Mouse (Mus musculus) megakaryocyte, embryonic 14.5 days (primary cell): ENCODE measurements around the gene Gm45234.

ENCODE experiments used
- FLI1 ChIP-seq: IDR thresholded peaks from 2 replicates; pipeline ENCODE4 v1.6.1; 2012; ENCODE audit warnings: low read length, inconsistent platforms, mixed read lengths
- GATA1 ChIP-seq: IDR thresholded peaks from 3 replicates; pipeline ENCODE4 v1.6.1; 2012; ENCODE audit warnings: mixed read lengths, low read length, inconsistent platforms, borderline replicate concordance

DNA sequence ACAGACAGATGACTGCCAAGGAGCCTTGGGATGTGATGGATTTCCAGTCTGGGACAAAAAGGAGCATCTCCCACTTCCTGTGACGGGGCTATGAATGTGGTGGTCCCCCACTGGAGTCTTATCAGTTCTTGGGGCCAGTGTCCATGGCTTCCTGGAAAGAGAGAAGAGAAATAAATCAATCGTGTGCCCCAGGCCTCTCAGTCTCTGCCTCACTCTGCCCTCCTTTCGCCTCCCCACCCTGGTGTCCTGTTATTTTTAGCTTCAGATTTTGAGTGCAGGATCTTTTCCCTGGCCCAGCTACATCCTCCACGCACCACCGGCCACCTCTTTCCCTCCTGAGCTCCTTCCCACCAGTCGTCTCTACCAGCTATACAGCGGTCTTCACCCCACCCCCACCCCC, 14.2 kb upstream of the Gm45234 start:
- TF ChIP-seq GATA1: no peak
- TF ChIP-seq FLI1: no peak
